Mouse (Mus musculus) T-cell, adult 2 months (primary cell): Measurements from ENCODE around the gene Bcorl1.
A peak's percentile ranks its signal among the peaks of the same experiment; 100 is the strongest.

ENCODE experiments used
- DNase-seq: peaks from one replicate; pipeline ENCODE4 v3.0.0; 2022; ENCODE audit warnings: low spot score

Gene Bcorl1

DNA sequence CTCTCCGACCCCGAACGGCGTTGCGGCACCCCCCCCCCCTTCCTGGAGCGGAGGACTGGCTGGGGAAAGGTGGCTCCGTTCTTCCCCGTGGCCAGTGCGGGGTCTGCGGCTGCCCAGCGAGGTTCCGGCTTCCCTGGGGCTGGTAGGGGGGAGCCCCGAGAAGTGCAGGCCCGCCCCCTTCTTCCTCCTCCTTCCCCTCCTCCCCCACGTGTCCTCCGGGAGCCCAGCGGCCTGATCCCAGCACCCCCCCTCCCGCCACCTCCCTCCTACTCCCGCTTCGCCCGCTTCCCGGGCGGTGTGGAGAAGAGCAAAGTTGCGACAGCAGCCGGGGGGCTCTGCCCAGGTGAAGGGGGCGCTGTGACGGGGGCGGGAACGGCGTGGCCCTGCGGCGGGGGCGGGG, at the start of gene Bcorl1:
TSS of gene Bcorl1 (plus strand) at position 218 of the 400 bp plus-strand sequence.
- no peak for DNase-seq

DNA sequence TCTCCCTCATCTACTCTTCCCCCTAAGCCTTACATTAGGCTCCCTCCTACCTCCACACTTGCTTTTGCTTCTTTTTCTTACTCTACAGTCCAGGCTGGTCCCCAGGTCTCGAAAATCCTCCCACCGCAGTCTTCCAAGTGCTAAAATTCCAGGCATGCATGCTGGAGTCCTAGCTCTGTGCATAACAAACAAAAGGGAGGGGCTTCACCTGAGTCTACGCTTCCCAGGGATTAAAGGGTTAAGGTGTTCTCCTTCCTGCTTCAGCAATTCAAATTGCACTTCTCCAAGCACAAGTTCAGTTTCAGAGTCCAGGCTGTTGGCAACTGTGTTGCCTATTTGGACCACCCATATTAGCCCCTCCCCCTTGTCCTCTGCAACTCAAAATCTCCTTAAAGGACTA, 49.7 kb upstream of the Bcorl1 start:
- DNase-seq: no peak

DNA sequence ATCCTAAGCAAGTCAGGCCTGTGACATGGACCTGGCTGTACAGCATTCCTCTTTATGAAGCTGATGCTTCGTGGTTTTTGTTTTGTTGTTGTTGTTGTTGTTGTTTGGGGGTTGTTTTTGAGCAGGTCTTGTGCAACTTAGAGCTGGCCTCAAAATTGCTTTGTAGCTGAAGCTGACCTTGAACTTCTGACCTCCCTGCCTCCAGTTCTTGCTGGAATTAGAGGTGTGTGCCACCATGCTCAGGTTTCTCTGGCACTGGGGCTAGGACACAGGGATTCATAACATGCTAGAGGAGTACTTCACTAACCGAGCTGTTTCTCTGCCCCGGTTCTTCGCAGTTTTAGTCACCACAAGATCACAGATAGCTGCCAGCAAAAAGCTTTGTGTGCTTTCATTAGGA, 35.8 kb upstream of the Bcorl1 start:
- DNase-seq: no peak

DNA sequence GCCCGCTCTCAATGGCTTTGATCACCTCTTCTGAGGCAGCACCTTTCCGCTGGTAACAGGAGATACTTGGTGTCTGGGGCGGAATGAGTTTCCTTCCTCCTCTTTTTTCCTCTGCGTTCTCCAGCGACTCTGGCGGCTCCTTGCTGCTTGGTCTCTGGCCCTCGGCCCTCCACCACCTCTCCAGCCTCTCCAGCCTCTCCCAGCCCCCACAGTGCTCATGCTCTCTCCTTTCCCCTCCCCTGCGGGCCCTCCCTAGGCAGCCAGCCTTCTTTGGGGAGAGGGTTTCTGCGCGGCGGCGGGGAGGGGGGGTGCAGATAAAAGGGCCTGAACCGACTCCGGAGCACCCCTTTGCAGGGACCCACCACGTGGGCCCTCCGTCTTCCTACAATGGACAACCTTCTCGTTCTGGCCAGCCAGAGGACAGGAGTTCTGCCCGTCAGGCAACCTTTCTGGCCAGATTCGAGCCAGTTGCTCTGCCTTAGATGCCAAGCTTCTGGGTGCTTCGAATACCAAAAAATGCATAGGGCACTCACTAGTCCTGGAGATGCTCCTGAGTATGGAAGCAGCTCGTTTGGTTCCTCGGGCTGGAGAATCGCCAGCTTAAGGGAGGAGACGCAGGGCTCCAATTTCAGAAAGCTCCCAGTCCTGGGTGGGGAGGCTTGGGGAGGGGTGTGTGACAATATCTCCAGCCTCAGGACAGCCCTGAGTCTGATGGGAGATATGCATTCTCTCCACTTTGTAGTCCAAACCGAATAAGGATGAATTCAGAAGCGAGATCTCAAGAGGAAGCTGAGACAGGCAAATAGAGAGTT, 30.2 kb upstream of the Bcorl1 start:
- DNase-seq: peak; percentile 30

DNA sequence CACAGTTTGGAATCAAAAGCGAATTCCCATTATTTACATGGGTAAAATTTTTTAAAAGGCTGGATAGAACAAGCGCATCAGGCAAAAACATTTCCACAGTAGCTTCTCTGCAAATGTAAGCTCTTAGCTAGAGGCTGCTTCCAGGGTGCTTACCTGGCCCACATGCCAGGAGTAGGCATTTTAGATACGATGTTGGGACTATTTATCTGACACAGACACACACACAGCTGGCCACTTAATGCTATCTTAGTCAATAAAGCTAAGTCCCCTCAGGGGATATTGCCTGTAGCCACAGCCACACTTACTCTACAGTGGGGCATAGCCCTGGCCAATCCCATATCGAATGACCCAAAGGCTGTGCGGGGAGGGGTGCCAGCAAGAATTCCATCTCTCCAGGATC, 29.4 kb upstream of the Bcorl1 start:
- no peak for DNase-seq

DNA sequence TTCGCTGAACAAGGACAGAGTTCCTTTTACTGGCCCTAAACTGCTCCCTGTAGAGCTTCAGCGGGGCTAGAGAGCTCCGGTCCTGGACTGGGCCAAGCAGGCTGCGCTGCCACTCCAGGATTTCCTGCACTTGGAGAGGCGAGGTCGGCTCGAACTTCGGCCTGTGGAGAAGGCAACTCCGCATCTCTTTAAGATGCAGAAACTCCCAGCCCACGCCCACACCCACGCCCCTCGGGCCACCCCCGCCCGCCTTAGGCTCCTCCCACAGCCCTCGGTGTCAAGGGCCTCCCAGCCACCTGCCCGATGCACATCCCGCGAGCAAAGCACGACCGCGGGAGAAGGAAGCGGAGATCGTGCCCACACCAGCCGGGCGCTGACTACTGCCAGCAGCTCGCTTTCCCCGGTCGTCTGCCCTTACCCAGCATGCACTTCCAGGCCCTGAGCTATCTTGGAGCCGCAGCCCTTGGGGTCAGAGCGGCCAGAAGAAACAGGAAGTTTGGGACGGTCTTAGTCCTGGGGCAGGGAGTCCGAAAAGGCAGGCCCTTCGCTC, 26.6 kb upstream of the Bcorl1 start:
- DNase-seq: peak; percentile 84

DNA sequence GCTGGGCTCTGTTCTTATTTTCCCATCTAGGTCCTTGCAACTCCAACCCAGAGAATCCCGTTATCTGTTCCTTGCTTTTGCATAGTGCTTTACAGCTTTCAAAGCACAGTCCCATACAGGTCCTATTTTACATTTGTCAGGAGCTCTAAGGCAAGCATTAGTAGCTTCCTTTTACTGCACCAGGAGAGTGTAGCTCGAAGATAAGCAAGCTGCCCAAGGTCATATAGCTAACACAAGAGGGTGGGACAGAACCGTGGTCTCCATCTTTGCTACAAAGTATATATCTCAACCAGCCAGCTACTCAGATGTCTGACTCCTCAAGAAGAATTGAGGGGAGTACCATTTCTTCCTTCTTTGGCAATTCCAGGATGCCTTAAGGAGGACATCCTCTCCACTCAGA, 23.7 kb upstream of the Bcorl1 start:
- DNase-seq: no peak

DNA sequence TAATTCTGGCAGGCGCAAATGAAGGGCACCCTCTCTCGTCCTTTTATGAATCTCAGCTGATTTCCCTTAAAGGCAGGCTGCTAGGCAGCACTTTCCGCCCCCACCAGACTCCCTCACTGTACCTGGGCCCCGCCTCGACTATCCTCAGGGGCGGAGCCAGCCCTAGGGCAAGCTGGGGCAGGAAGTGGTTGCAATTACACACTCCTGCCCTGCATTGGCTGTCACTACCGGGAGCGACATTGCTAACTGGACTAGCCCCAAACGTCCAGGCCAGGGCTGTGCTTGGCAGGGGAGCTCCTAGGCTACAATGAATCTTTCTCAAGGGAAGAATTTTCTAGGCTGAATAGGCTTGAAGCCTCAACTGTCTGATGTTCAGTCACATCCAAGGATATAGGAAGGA, 23.0 kb upstream of the Bcorl1 start:
- DNase-seq: peak; percentile 80

DNA sequence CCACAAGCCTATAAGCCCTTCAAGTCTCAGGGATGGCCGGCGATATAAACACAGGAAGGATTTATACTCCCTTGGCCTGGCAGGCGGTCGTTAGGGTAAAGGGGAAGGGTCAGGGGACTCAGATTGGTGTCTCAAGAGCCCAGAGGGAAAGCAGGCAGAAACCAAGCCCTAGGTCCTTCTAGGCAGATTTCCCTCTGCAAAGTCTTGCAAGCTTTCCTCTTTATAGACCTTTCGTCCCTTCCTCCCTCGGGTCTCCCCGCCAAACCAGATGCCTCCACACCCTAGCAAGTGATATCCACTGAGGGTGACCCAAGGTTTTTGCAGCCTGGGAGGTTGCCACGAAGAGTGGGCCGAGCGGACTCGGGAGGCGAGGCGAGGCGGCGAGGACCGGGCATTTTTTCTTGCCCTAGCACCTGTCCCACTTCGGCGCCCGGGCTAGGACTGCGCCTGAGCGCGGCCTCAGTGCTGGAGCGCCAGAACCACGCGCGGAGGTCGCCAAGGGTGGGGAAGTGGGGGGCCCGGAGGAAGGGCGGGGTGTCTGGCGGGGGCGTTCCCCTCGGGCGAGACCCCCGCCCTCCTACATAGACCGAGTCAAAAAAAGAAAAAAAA, 613 bp upstream of the Bcorl1 start:
- DNase-seq: no peak

DNA sequence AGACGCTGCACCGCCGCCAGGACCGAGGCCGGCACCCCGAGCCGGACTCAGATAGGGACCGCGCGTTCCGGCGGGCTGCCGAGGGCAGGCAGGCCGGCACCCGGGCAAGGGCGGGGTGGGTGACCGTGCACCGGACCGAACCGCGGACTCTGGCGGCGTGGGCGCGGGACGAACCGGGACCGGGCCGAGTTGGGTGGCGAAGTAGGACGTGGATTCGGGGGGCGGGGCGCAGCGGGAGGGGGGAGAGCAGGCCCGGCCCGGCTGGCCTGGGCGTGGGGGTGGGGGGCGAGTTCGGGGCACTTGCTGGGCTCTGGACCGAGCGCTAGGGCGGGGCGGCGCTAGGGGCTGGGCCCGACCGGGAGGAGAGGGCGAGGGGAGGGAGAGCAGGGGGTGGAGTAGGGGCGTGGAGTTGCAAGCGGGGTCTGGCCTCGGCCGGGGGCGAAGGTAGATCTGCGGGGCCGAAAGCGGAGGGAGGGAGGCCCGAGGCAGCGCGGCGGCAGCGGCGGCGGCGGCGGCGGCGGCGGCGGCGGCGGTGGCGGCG, 533 bp downstream of the Bcorl1 start:
- DNase-seq: no peak

DNA sequence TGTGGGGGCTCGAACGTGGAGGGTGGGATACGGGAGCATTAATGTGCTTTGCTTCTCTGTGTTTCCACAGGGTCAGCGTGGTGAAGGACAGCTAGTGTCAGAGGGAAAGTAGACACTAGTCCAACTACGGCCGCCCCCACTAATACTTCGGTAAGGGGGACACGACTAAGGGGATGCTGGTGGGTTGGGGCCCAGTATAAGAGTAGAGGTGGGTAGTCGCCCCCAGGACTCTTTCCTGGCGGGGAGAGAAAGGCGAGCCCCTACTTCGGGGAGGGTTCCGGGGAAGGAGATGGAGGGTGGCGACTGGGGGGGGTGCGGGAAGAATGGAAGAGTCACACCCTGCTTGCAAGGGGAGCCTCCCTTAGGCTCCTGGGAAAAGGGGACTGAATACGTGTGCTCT, 1.6 kb downstream of the Bcorl1 start:
- no peak for DNase-seq

DNA sequence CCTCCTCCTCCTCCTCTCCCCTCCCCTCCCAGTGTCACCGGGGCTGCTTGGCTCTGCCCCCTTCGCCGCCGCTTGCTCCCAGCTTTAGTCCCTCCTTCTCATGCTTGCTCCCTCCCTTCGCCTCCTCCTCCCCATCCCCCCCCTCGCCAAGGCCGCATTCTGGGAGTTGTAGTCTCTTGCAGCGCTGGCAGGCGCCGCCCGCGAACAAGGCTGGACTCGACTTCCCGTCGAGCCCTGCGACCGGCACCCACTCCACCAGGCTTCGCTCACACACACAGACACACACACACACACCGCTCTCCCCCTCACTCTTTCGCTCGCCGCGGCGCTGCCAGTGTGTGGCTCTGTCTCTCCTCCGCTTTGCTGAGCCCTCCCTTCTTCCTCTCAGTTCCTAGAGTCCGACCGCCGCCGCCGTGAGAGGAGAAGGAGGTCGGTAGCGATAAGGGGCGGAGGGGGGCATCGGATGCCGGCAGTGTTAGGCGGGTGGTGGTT, 2.3 kb downstream of the Bcorl1 start:
- peak; percentile 89 for DNase-seq

DNA sequence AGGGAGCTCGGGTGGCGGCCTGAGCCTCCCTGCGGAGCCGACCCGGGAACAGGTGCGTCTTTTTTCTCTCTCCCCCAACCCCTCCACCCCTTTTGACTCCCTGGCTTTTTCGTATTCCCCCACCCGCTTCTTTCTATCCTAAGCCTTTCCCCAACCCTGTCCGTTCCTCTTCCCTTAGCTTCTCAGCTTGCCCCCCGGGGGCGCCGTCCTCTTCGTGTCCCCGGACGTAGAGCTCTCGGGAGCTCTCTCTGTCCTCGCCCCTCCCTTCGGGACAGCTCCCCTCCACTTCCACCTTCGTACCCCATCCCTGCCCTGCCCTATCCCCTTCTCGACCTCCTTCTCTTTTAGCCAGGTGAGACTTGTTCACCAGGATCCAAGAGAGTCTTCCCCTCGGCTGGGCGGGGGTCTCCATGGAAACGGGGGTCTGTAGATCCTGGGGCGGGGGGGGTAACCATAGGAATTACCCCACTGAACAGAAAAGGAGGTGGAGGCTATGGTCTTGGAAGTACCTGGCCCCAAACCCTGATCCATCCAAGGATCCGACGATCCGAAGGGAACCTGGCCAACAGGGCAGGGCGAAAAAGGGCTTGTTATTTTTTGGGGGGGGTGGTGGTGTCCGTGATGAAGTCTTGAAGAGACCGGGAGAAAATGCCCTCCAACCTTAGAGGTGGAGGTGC, 2.9 kb downstream of the Bcorl1 start:
- DNase-seq: no peak

DNA sequence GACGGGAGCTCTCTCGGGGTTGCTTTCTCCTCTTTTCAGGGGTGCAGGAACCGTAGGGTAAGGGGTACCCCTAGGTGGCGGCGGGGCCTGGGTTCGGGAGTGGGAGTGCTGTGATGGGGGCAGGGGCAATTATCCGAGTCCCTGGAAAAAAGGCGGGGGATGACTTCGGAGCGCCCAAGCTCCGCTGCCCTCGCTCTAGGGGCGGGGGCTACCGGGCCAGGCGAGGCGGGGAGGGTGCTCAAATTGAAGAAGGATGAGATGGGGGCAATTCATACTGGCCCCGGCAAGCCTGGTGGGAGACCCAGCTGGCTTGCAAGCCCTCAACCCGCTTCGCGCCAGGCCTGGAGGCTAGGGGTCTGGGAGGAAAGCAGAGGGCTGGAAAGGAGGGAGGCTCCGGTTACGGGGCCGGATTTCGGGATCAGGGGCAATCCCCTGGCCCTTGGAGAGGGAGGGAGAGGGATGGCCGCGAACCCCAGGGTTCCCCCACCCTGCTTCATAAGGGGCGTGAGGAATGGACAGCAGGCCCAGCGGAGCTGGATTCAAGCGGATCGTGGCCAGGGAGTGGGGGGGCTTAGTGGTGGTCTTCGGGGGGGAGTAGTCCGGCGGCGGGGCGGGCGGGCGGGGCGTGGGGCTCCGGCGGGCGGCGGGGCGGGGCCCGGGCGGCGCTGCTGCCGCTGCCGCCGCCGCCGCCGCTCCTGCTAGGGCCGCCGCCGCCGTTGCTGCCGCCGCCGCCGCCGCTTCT, 3.7 kb downstream of the Bcorl1 start:
- no peak for DNase-seq

DNA sequence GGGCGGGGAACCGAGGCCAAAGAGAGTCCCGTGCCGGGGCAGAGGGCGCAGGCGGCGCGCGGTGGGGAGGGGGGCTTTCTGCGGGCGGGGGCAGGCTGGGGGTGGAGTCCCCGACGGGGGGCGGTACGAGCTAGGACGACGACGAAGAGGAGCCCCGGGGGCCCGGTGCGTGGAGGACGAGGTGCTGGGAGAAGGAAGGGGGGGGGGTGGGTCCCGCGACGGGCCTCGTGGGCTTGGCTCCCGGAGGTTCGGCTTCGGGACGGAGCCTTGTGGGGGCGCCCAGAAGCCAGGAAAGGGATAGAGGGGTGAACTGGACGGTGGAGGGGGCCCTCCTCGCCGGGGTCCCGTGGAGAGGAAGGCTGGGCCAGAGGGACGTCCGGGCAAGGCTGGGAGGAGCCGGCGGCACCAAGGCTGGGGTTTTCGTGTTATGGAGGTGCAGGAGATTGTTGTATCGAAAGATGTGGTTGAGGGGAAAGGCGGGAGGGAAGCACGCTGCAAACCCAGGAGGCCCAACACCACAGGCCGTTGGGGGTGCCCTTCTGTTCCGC, 4.3 kb downstream of the Bcorl1 start:
- peak; percentile 26 for DNase-seq

DNA sequence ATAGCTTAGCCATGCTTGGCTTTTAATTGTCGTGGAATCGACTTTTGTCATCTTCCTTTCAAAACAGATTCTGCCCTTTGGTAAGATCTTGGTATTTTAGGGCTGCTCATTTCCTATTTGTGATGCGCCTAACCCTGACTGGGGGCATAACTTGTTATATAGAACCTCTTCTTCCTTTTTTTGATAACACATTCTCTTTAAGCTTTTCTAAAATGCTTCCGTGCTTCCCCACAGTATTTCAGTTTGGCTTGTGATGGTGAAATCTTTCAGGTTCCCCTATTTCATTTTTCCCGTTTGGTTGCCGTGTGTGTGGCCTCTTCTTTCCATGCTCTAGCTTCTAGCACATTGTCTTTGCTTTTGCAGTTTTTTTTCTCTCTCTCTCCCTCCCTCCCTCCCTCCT, 14.2 kb downstream of the Bcorl1 start:
- DNase-seq: no peak

DNA sequence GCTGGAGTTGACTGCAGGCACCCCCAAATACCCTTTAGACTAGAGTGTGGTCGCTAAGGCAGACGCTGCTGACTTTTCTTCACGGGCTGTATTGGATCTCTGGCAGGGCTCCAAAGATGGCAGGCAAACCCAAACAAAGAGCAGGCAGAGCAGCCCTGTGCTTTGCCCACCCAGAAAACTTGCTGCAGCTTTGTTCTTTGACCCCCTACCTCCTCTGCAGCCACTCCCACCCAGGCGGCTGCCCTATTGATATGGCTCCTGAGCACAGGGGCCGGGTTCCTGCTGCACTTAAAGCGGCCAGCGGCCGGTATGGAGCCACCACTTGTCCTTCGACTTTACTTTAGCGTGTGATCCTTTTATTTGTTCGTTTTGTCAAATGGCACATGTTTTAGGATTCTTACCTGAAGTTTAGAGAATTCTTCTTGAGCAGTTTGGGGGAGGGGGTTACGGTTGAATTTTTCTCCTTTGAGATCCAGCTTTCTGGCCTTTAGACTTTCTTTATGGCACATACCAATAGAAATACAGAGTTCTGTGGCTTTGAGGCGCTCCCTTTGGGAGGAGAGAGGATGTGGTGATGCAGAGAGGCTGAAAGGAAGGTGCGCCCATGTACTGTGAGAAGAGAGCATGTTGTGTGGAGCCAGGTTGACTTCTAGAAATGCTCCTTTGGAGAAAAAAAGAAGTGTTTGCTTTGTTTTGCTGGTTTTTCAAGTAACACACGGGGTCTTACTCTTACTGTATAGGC, 24.8 kb downstream of the Bcorl1 start:
- DNase-seq: no peak

DNA sequence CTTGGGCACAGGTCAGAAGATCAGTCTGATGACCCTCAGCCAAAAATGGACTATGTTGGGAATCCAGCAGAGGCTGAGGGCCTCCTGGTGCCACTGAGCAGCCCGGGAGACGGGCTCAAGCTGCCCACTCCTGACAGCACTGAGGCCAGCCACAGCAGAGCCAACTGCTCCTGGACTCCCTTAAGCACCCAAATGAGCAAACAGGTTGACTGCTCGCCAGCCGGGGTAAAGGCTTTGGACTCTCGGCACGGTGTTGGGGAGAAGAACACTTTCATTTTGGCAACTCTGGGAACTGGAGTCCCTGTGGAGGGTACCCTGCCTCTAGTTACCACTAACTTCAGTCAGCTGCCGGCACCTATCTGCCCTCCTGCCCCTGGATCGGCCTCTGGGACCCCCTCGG, 26.7 kb downstream of the Bcorl1 start:
- no peak for DNase-seq

DNA sequence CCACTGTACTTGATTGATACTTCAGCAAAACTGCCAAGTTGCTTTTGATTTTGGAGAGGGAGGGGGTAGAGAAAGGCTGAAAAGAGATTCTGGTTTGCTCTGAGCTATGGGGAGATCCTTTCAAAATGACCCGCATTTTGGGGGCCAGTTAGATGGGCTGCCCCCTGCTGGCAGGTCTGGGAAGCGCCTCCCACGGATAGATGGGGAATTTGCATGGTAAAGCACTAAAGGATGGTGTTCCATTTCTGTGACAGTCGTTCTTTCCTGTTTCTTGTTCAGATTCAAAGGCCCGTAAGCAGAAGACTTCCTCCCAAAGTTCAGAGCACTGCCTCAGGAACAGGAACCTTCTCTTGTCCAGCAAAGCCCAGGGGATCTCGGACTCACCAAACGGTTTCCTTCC, 42.5 kb downstream of the Bcorl1 start:
- DNase-seq: peak; percentile 51

DNA sequence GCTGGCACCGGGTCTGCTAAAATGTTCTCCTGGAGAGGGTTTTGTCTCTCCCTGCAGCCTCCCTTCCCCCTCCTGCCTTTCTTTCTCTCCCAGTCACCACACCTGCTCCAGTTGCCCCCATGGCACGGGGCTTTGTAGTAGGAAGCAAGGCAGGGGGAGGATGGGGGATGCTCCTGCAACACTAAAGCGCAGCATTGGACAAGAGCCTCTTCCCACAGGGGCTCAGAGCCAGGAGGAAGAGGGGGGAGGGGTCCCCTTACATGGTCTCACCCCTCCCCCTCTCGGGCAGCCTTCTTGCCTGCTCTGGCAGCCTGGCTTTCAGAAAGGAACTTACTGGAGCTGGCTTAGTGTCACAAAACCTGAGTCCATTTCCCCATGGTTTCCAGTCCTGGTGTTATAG, 44.8 kb downstream of the Bcorl1 start:
- DNase-seq: no peak

DNA sequence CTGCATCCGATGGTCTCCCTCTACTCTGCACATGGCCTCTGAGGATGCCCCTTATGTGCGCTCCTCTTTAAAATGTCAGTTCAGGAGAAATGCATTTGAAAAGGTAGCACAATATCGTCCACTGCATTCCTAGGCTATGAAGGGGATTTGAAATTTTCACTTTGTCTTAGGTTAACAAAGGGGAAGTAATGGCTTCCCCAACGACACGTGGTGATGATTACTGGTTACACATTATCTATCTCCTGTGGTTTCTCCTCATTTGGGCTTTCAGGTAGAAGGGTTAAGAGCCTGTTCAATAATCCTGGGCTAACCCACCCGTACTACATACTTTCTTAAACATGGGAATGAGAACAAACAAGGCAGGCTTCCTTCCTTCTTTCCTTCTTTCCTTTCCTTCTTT, 48.2 kb downstream of the Bcorl1 start:
- no peak for DNase-seq
